In the genomic region with DNA sequence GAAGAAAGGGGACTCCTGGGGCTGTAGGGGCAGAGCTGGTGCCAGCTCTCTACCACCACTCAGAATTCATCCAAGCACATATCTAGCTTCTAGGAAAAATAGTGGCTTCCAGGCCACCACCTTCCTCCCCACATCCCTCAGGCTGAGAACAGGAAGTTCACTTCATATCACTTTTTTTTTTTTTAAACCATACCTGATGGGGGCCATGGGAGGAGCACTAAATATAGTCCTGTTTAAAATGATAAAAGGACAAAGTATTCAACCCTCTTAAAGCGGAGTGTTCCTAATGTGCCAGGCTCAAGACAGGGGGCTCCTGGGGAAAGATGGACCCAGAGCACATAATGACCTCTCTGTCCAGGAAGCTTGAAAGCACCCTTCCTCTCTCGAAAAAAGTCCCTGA, we compare ENCODE assay signal across 30 mouse cellular contexts.
"Had no signal": no experiment of that assay in that cellular context is flagged by ENCODE, and none has a peak within 500 bp of the region (broad histone marks: within the 10 kb centered on the region; RNA-seq: fewer than 3 reads in every experiment).

No protein-coding gene starts in this region.

- H3K4me3 ChIP-seq: left cerebral cortex, adult 2 months; limb, embryonic 10.5 days; limb, embryonic 12.5 days; limb, embryonic 13.5 days; limb, embryonic 15.5 days; liver, embryonic 13.5 days; liver, embryonic 15.5 days; lung, embryonic 15.5 days; midbrain, embryonic 10.5 days; midbrain, embryonic 12.5 days; midbrain, embryonic 13.5 days; midbrain, embryonic 15.5 days; myocyte had no signal

- H3K27me3 ChIP-seq: limb, embryonic 12.5 days; limb, embryonic 13.5 days; limb, embryonic 15.5 days; liver, embryonic 13.5 days; liver, embryonic 15.5 days; lung, embryonic 15.5 days; megakaryocyte, embryonic 14.5 days; midbrain, embryonic 12.5 days; midbrain, embryonic 13.5 days; midbrain, embryonic 15.5 days had no signal

- H3K4me2 ChIP-seq: limb, embryonic 12.5 days; limb, embryonic 13.5 days; limb, embryonic 15.5 days; liver, embryonic 11.5 days; liver, embryonic 13.5 days; liver, embryonic 15.5 days; lung, embryonic 14.5 days; lung, embryonic 15.5 days; midbrain, embryonic 11.5 days; midbrain, embryonic 12.5 days; midbrain, embryonic 13.5 days; midbrain, embryonic 15.5 days had no signal

- H3K4me1 ChIP-seq: limb, embryonic 10.5 days; limb, embryonic 12.5 days had no signal

- H3K9me3 ChIP-seq: limb, embryonic 10.5 days; limb, embryonic 12.5 days; limb, embryonic 13.5 days; limb, embryonic 15.5 days; liver, embryonic 13.5 days; liver, embryonic 15.5 days; lung, embryonic 15.5 days; megakaryocyte, embryonic 14.5 days; midbrain, embryonic 10.5 days; midbrain, embryonic 12.5 days; midbrain, embryonic 13.5 days; midbrain, embryonic 15.5 days had no signal

- ATAC-seq: lung, postnatal 0 days; midbrain, embryonic 13.5 days; midbrain, embryonic 15.5 days; midbrain, embryonic 16.5 days had no signal

- H3K27ac ChIP-seq: left cerebral cortex, adult 2 months; limb, embryonic 10.5 days; limb, embryonic 12.5 days; limb, embryonic 13.5 days; limb, embryonic 15.5 days; liver, embryonic 13.5 days; liver, embryonic 14.5 days; liver, embryonic 15.5 days; lung, embryonic 15.5 days; macrophage; midbrain, embryonic 10.5 days; midbrain, embryonic 12.5 days; midbrain, embryonic 13.5 days; midbrain, embryonic 15.5 days had no signal

- H3K9ac ChIP-seq: limb, embryonic 12.5 days; limb, embryonic 13.5 days; limb, embryonic 15.5 days; liver, embryonic 13.5 days; liver, embryonic 14.5 days; liver, embryonic 15.5 days; lung, embryonic 14.5 days; lung, embryonic 15.5 days; midbrain, embryonic 12.5 days; midbrain, embryonic 13.5 days; midbrain, embryonic 15.5 days had no signal

- DNase-seq: left cerebral cortex, postnatal 4 days; liver; liver, embryonic 13.5 days; lung, adult 18-20 months; lung, adult 2 months; lung, embryonic 14.5 days; lung, postnatal 10 days; lung, postnatal 14 days; lung, postnatal 36 days; lung, postnatal 4 days; midbrain, embryonic 14.5 days had no signal
